ENCODE assay signal across 14 mouse cellular contexts in the genomic region with DNA sequence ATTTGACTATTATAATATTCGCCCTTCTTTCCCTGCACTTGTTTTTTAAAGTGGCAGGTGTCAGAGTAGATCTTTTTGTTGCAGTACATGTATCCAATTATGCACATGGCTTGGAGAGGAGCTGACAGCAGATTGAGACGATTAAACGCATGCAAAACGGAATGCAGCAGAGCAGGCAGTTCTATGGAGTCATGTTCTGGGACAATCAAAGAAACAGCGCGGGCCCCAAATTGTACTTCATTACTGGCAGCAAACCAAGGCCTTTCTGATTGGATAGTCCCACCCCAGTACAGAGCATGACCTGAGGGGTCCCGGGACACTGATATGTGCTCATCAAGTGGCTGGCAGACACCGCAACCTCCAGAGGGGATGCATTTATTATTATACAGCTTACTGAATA.
DNase-seq lines count a peak whose midpoint lies in the region; ATAC-seq and TF ChIP-seq lines count a peak whose summit lies in the region.
"Had no signal": no experiment of that assay in that cellular context is flagged by ENCODE, and none has a peak within 500 bp of the region (broad histone marks: within the 10 kb centered on the region; RNA-seq: fewer than 3 reads in every experiment).

No protein-coding gene starts in this region.

- no peak overlapping the region for H3K27ac ChIP-seq in embryonic facial prominence, embryonic 14.5 days (replicated peaks; ENCODE audit: low read depth, low read length)
- no peak overlapping the region for H3K27ac ChIP-seq in midbrain, embryonic 12.5 days (replicated peaks)
- H3K27ac ChIP-seq in lung, postnatal 0 days (ENCODE audit: low read length): no peak overlapping the region
- H3K27ac ChIP-seq: liver, embryonic 12.5 days had no signal

- DNase-seq in left cerebral cortex, postnatal 4 days: peak; percentile 7
- DNase-seq in left cerebral cortex, postnatal 36 days (ENCODE audit: low spot score in 2 of 2): no peak
- DNase-seq in embryonic facial prominence, embryonic 14.5 days (ENCODE audit: low spot score): peak; percentile 69
- no peak for DNase-seq in lung, postnatal 36 days
- DNase-seq in neural tube, embryonic 10.5 days (ENCODE audit: extremely low spot score, low spot score): no peak
- DNase-seq in lung, postnatal 0 days (ENCODE audit: low spot score): no peak
- DNase-seq: adrenal gland, postnatal 36 days; embryo, embryonic 11 days; gastrocnemius, postnatal 36 days; layer of hippocampus, postnatal 36 days; lung, embryonic 14.5 days had no signal

- no peak overlapping the region for H3K4me3 ChIP-seq in embryonic facial prominence, embryonic 14.5 days (ENCODE audit: low read depth, low read length)
- H3K4me3 ChIP-seq in midbrain, embryonic 12.5 days: no peak overlapping the region
- no peak overlapping the region for H3K4me3 ChIP-seq in lung, postnatal 0 days (ENCODE audit: low read depth, low read length)
- H3K4me3 ChIP-seq: erythroblast, embryonic 14.5 days; liver, embryonic 12.5 days had no signal

- H3K36me3 ChIP-seq in embryonic facial prominence, embryonic 14.5 days (ENCODE audit: control insufficient read depth, insufficient read depth, low read length): no peaks in the 10 kb centered on the region
- H3K36me3 ChIP-seq in midbrain, embryonic 12.5 days: no peaks in the 10 kb centered on the region
- no peaks in the 10 kb centered on the region for H3K36me3 ChIP-seq in lung, postnatal 0 days (ENCODE audit: insufficient read depth, low read length)
- H3K36me3 ChIP-seq: liver, embryonic 12.5 days had no signal

- ATAC-seq in embryonic facial prominence, embryonic 14.5 days (ENCODE audit: low read depth): peak; percentile 22; the same call in 1 of the 2 replicates
- ATAC-seq in midbrain, embryonic 12.5 days (ENCODE audit: low FRiP score, low read depth): peak; percentile 52; the same call in 1 of the 2 replicates
- ATAC-seq in lung, postnatal 0 days: no peak
- ATAC-seq: liver, embryonic 12.5 days had no signal

- H3K4me1 ChIP-seq in embryonic facial prominence, embryonic 14.5 days (ENCODE audit: control insufficient read depth, insufficient read depth, low read length): peaks cover 12% of the 10 kb centered on the region; the same call in 1 of the 2 replicates
- H3K4me1 ChIP-seq in midbrain, embryonic 12.5 days: peaks cover 28% of the 10 kb centered on the region
- H3K4me1 ChIP-seq in lung, postnatal 0 days (ENCODE audit: insufficient read depth, low read depth, low read length): no peaks in the 10 kb centered on the region
- H3K4me1 ChIP-seq: liver, embryonic 12.5 days had no signal

- no peak overlapping the region for H3K4me2 ChIP-seq in embryonic facial prominence, embryonic 14.5 days (ENCODE audit: low read depth, low read length)
- H3K4me2 ChIP-seq in midbrain, embryonic 12.5 days (replicated peaks): no peak overlapping the region
- H3K4me2 ChIP-seq in lung, postnatal 0 days (replicated peaks; ENCODE audit: low read depth, low read length): no peak overlapping the region
- H3K4me2 ChIP-seq: liver, embryonic 12.5 days; lung, embryonic 14.5 days had no signal

- TF ChIP-seq EP300 in lung, postnatal 0 days (IDR thresholded peaks at IDR 0.05): no peak

- 36% methylated on average over 8 of the region's 8 CpGs for WGBS in embryonic facial prominence, embryonic 14.5 days
- WGBS in midbrain, embryonic 12.5 days: 47% methylated on average over 8 of the region's 8 CpGs
- WGBS in lung, postnatal 0 days: 64% methylated on average over 8 of the region's 8 CpGs

- no peak for TF ChIP-seq CTCF in lung, postnatal 0 days (IDR thresholded peaks at IDR 0.05)

- H3K9me3 ChIP-seq in embryonic facial prominence, embryonic 14.5 days (ENCODE audit: control insufficient read depth, low read length): no peaks in the 10 kb centered on the region
- no peaks in the 10 kb centered on the region for H3K9me3 ChIP-seq in midbrain, embryonic 12.5 days
- no peaks in the 10 kb centered on the region for H3K9me3 ChIP-seq in lung, postnatal 0 days (ENCODE audit: low read length)
- H3K9me3 ChIP-seq: liver, embryonic 12.5 days had no signal

- no peak overlapping the region for H3K9ac ChIP-seq in embryonic facial prominence, embryonic 14.5 days (ENCODE audit: low read depth, low read length)
- no peak overlapping the region for H3K9ac ChIP-seq in midbrain, embryonic 12.5 days (replicated peaks)
- no peak overlapping the region for H3K9ac ChIP-seq in lung, postnatal 0 days (replicated peaks; ENCODE audit: low read depth)
- H3K9ac ChIP-seq: liver, embryonic 12.5 days; lung, embryonic 14.5 days had no signal

- intact Hi-C loops in left cerebral cortex, postnatal 4 days (cut with DNase I): no loop called here
- intact Hi-C loops in left cerebral cortex, postnatal 36 days (cut with DNase I): no loop called here

- no peaks in the 10 kb centered on the region for H3K27me3 ChIP-seq in embryonic facial prominence, embryonic 14.5 days (replicated peaks; ENCODE audit: control insufficient read depth, insufficient read depth, low read length)
- H3K27me3 ChIP-seq in midbrain, embryonic 12.5 days: no peaks in the 10 kb centered on the region
- no peaks in the 10 kb centered on the region for H3K27me3 ChIP-seq in lung, postnatal 0 days (replicated peaks; ENCODE audit: insufficient read depth, low read length)
- H3K27me3 ChIP-seq: liver, embryonic 12.5 days had no signal

Comparison
In these comparisons a context has a peak if more than half of its experiments do, and no peak if none do; other contexts are left out.
1. DNase-seq: peak in left cerebral cortex, postnatal 4 days (single experiment) and embryonic facial prominence, embryonic 14.5 days (single experiment); none in left cerebral cortex, postnatal 36 days (0 of 2), lung, postnatal 36 days (single experiment), neural tube, embryonic 10.5 days (single experiment) and lung, postnatal 0 days (single experiment).